Mouse (Mus musculus) monocyte, adult 5-6 weeks (primary cell): ENCODE measurements at regions not wholly inside any gene's neighbourhood (a gene's known extent, or its start where the extent isn't known, plus 50 kb on each side); places are given as distances from the start of the nearest gene placed in this dataset.
"Not testable (repeated sequence)": the region's sequence is repeated elsewhere in the genome, so short reads cannot be mapped to it uniquely, and the experiment has no call there.

Experiments used
- ATAC-seq: fragments of 153-309, 156-312 bp; replicated peaks from 2 replicates; pipeline ENCODE4 v1.8.0; 2017; ENCODE audit warnings: mild to moderate bottlenecking; ENCODE audit not compliant: low TSS enrichment, insufficient number of reproducible peaks, severe bottlenecking, poor library complexity, low FRiP score

DNA sequence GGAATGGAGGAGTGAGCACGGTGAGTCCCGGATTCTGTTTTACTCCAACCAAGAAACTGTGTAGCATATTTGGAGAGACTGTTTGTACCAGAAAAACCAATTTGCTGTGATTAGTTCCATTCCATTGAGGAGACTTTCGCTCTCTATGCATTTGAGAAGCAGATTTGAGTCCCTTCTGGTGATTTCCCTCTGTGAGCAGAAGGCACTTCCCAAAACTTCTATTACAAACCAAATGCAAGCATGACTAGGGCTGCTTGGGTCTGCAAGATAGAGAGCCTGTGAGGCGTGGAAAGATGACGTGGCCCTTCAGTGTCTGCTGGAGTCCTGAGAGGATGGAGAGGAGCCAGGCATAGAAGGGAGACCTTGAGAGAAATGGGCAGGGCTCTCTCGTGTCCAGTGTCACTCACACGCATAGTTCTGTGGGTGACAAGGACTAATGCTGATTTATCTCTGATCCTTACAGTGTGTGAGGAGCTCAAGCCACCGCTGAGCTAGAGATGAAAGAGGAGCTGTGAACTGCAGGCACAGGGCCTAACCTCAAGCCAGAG lies 153.7 kb upstream of the Map1b start:
- ATAC-seq: no peak

DNA sequence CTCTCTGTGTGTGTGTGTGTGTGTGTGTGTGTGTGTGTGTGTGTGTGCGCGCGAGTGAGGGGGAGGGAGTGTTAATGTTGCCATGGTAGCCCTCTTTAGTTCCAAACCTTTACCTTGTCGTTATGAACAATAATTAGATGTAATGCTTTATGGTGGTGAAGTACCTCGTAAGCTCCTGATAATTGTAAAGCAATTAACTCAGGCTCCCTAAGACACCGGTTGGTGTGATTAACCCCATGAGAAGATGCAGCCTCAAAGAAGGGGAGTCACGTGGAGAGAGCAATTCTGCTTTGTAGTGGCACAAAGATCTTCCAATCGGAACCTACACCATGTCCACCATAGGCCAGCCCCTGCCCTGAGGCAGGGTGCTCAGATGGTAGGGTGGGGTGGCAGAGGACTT lies 152.3 kb upstream of the Map1b start:
- ATAC-seq: no peak

DNA sequence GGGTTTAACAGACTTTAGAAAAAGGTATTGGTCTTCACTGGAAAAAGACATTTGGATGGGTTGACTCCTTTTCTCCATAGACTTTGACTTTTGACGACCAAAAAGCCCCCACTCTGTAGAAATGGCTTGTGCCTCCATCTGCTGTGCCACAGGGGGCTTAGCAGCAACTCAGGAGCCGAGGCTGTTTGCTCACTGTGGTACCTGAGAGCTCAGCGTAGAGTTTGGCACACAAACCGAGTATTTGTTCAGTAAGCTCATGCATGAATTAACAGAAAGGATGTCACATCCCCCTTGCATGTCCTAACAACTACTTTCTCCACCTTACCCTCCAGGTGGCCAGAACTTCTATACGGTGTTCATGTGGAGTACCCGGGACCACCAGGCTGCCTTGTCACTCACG lies 149.7 kb upstream of the Map1b start:
- no peak for ATAC-seq

DNA sequence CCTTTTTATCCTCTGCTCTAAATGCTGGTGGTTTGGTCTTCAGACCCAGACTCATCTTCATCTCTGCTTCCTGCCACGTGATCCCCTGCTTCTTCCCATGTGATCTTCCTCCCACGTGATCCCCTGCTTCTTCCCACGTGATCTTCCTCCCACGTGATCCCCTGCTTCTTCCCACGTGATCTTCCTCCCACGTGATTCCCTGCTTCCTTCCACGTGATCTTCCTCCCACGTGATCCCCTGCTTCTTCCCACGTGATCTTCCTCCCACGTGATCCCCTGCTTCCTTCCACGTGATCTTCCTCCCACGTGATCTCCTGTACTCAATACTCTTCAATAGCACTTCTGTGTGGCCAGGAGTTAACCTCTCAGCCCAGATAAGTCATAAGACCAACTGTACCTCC lies 147.1 kb upstream of the Map1b start:
- not testable (repeated sequence) for ATAC-seq

DNA sequence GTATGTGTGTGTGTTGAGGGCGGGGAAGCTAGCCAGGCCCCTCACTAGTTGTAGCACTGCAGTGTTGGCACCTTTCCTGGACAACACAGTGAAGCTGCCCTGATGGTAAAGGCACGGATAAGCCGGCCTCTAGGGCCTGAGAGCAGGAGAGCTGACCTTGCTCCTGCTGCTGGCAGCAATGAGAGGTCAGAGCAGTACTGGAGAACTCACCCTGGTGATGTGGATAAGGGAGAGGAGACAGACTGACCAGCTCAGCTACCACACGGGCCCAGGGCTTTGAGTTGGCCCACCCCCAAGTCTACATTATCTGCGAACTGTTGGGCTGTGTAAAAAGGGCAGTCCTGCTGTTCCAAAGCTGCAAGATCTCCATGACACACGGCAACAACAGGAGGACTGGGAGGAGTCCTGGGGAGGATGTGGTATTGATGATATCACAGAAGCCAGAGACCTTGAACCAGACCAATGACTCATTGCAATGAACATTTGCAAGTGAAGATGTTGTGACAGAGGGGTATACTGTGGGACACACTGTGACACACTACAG lies 131.4 kb upstream of the Map1b start:
- ATAC-seq: no peak

DNA sequence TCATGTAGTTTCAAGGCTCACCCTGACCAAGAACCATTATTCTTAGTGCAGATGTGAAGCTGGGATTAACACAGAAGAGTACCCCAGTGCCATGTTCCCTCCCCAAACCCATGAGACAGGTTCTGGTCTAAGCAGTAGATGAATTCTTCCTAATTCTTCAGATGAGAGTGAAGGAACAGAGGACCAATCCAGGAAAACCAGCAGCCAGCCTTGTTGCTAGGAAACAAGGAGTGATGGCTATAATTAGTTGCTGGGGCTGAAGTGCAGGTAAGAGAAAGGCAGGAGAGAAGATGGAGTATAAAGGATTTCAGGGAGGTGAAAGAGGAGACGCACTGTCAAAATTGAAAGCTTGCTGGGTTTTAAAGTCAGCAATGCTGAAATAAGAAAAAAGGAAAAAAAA lies 128.4 kb upstream of the Map1b start:
- ATAC-seq: no peak

DNA sequence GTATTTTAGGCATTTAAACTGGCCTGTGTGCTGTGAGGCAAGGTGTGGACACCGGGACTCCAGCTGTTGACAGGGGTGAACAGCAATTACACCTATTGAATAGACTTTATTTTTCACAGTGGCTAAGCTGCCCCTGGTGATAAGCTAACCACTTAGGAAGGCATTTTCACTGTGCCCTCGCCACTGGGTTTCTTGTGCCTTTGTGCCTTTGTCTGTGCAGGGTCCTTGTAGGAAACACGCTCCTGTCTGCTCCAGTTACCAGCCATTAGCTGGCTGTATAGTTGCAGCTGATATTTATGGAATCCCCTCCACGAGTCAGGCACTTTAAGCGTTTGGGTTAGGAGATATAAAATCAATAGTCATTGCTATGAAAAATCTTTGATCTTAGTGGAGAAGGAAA lies 126.5 kb upstream of the Map1b start:
- ATAC-seq: no peak

DNA sequence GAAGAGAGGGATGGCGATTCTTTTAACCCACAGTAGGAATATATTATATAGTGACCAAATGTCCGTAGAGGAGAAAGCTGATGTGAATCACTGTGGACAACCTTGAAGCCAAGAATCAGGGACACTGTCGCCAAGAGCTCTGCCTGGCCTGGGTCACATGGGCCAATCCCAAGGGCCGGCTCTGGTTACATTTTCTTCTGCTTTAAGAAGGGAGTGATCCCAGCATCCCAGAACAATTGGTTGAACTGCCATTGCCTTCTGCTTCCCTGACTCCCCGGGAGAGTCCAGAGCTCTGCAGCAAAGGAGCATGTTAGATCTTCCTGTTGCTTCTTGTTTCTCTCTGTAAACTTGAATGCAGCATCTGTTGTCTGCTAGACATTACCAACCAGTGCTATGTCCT lies 126.0 kb upstream of the Map1b start:
- no peak for ATAC-seq

DNA sequence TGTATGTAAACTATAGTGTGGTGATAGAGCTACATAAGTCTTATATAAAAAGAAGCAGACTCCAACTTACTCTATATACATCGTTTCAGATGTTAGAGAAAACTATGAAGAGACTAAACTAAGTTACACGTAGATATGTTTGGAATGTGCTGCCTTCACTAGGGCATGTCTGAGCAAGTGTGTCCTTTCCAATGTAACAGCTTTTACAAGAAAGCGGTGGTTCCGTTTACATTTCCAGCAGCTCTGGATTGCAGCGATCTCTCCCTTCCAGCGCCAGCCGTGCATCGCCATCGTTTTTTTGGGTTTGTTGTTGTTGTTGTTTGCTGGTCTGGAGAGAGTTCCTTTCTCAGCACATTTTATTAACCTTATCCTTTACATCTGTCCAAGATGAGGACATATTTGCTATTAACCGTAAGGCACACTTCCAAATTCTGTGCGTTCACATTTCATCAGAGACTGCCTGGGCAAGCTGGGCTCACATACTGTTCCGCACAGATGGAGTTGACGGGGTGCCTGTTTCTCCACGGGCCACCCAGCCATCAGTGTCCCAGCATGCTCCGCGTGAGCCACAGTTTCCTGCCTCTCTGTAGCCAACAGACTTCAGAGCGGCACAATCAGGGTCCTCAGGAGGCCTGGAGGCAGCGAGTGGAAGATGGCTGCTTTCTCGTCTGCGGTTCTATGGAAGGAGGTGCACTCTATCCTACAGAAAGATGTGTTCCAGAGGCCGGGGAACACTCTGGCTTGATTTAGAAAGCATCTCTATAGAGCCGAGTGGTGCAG lies 125.2 kb upstream of the Map1b start:
- ATAC-seq: no peak

DNA sequence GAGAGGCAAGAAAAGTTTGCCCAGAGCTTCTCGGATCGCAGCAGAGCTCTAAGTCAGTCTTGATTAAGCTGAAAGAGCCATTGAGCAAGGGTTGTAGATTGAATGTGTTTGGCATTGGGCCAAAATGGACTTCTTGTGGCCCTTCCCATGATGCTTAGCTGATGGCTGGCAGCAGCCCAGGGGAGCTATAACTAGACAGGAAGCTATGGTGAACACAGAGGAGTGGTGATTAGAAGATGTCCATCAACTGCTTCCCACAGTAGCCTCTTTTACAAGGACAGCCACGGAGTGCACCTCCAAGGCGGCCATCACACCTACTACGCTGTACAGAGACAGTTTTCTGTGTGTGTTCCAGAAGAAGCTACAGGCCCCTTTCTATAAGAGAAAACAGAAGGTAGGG lies 116.4 kb upstream of the Map1b start:
- ATAC-seq: no peak

DNA sequence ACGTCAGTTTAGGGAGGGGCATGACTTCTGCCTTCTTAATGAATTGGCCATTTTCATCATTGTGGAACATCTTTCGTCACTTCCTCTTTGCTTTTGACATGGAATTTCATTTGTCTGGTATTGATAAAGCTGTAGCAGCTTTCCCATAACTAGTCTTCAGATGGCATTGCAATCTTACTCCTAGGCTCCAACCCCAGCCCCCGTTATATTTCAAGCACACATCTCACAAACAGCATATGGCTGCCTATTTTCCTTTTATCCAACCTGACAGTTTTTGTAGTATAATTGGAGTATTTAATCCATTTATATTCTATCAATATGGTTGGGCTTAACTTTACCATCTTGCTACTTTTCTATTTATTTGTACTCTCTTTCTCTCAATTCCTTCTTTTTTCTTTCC lies 114.5 kb upstream of the Map1b start:
- ATAC-seq: no peak

DNA sequence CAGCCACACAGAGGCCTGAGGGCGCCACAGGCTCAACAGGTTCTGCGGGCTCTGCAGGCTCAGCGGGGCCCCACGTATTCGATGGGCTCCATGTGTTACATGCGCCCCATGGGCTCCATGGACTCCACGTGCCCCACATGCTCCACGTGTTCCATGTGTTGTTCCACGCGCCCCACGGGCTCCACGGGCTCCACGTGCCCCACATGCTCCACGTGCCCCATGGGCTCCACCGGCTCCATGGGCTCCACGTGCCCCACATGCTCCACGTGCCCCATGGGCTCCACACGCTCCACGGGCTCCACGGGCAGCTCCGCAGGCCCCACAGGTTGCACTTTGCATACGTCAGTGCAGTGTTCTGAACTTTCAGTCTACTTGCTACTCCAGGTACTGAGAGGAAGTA lies 114.0 kb upstream of the Map1b start:
- no peak for ATAC-seq

DNA sequence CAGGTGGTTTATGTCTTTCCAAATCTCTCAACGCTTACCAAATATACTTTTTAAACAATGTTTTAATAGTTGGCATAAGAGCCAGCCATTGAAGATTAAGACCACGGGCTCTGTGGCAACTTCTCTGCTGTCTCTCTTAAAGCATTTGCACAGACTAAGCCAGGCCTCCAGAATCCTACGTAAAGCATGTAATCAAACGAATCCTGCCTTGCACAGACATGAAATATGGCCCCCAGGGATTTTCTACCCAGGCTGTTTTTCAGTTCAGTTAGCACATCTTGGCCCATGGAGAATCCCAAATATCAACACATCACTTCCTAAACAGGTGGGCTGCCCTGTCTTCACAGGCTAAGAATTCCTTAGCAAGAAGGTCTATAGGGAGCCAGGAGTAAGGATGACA lies 108.9 kb upstream of the Map1b start:
- ATAC-seq: no peak

DNA sequence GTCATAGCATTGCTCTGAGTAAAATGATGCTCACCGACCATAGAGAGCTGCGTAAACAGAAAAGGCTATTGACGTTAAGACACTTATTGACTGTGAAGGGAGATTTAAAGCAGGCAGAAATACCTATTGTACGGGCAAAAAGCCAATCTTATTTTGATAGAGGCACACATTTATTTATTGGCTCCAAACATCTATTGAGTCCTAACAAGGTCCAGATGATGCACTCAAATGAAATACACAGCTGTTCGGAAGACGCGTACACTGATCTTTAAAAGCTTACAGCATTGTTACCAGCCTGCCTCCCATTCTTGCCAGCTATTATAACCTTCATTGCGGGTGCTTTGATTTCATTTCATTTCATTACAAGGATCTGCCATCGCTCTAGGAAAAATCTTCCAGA lies 102.0 kb upstream of the Map1b start:
- ATAC-seq: no peak

DNA sequence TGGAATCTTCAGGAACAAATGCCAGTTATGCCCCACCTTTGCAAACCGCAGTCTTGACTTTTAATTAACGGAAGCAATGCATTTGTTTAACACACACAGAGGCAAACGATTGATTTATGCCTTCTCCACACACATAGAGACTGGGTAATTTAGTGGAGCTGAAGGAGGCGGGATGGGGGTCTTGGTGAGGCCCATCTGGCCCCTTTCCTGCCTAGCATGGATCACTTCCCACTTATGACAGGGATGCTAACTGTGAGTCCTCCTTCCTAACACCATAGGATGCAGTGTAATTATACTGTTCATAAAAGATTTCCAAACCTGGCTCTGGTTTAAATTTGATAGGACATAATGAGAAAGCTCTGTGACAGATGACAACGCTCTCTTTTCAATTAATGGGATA lies 101.1 kb upstream of the Map1b start:
- no peak for ATAC-seq

DNA sequence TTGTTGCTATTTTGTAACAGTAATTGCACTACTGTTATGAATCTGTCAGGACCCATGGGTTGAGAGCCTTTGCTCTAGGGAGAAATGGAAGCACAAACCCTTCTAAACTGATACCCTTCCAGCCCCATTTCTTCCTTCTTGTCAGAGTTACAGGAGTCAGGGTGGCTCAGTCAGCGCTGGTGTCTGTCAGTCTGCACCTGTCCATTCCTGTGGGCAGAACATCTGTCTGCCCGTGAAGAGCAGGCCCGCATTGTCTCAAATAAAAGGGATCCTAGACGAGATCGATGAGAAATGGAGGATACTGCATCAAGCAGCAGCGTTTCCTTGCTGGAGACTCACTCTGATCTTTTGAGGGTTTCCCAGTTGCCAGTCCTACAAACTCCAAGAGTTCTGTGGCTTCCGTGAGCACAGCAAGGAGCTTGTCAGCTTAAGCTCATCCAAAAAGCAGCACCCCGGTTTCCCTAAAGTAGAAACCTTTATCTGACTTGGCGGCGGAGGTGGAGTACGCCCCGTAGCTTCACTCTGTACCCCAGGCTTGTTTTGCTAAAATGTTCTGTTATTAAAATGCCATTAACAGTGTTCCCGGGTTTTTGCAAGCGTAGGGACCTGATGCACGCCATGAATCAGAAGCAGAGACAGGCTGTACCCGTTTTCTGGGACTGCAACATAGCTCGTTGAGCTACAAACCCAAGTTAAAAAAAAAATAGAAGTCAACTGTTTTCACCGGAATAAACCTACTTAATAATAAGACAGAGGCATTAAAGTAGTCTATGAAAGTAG lies 95.6 kb upstream of the Map1b start:
- ATAC-seq: no peak

DNA sequence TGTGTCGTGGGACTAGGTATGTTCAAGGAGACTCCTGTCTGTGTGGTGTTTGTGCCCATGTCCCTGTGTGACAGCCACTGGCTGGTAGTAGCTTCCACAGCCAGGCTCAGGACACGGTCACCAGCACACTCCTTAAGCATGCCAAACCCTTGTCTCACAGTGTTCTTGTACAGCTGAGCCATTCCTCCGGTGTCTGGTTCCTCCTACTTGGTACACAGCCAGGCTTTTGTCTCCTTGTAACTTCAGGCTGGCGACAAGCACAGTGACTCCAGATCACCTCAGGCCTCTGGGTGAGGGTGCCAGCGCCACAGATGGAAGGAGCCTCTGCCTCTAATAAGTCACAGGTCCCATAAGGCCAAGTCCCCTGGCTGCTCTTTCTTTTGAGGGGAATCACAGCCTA lies 94.2 kb upstream of the Map1b start:
- ATAC-seq: no peak

DNA sequence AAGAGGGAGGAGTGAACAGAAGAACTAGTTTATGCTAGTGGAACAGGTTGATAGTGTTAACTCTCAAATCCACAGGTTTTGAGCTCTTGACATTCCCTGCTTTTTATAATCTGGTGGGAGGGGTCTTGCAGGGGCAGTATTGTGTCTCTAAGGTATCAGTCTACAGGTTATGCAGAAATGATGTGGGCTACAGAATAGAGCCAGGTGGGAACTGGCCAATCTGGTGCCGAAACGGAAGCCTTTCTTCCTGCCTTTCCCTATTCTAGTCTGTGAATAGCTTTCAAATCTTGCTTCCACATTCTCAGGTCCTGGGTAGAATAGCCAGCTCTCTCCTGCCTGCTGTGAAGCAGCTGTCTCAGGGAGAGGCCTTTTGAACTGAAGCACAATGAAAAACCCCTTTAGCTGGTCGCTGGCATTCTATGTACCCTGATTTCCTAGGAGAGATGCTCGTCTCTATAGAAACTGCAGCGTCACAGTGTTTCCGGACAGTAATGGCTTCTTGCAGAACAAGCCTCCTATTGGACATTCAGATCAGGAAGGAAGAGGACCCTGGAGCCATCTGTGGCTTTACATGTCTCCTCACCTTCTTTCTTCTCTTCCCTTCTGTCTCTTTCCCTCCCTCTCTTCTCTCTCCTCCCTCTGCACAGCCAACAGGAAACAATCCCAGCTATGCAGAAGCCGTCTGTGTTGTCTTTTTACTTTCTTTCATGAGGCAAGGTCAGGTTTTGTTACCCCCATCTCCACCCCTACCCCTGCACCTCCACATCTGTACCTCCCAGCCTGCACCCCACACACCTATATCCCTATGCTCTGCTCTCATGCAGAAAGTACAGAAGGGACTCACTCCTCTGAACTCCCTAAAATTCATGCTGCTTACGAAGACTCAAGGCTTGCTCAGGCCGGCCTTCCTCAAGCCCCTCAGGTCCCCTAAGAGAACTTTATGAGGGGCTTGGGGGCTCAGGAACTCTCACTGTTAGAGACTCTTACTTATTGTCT lies 93.1 kb upstream of the Map1b start:
- ATAC-seq: no peak

DNA sequence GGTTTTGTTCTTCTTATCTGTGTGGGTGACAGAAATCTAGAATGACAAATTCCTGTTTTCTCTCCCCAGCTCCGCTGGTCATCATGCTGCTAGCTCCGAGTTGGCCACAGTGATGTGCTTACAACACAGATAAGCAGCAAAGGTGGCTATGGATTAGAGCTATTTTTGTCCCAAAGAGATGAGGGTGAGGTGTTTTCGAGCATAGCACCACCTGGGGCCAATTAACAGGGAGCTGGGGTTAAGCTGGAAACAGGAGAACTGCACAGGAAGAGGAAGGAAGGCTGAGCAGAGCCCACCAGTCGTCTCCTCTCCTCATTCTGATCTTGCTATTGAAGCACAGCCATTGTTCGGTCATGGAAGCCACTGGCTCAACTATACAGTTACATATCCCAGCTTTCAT lies 92.3 kb upstream of the Map1b start:
- ATAC-seq: no peak
